Mouse (Mus musculus) cerebellum, adult 2 months (tissue): ENCODE measurements at regions not wholly inside any gene's neighbourhood (a gene's known extent, or its start where the extent isn't known, plus 50 kb on each side); places are given as distances from the start of the nearest gene placed in this dataset.

Experiments
- CTCF ChIP-seq: fragments of 200-500 bp; IDR thresholded peaks from 2 replicates; pipeline ENCODE4 v1.5.1; 2011; ENCODE audit warnings: low read depth, mild to moderate bottlenecking, control low read depth, low read length, moderate library complexity, borderline replicate concordance; ENCODE audit not compliant: insufficient read depth
- POLR2A ChIP-seq: fragments of 200-500 bp; IDR thresholded peaks from 2 replicates; pipeline ENCODE4 v1.6.1; 2011; ENCODE audit warnings: low read length, control low read depth, borderline replicate concordance; ENCODE audit not compliant: insufficient read depth

- TF ChIP-seq POLR2A (no peak), CTCF (no peak)
Observed at GRCm38 (mm10) chr15:72208973-72209372, 1625.4 kb upstream of the Gm6569 start.
